8 mouse cellular contexts compared by ENCODE assay signal in the genomic region with DNA sequence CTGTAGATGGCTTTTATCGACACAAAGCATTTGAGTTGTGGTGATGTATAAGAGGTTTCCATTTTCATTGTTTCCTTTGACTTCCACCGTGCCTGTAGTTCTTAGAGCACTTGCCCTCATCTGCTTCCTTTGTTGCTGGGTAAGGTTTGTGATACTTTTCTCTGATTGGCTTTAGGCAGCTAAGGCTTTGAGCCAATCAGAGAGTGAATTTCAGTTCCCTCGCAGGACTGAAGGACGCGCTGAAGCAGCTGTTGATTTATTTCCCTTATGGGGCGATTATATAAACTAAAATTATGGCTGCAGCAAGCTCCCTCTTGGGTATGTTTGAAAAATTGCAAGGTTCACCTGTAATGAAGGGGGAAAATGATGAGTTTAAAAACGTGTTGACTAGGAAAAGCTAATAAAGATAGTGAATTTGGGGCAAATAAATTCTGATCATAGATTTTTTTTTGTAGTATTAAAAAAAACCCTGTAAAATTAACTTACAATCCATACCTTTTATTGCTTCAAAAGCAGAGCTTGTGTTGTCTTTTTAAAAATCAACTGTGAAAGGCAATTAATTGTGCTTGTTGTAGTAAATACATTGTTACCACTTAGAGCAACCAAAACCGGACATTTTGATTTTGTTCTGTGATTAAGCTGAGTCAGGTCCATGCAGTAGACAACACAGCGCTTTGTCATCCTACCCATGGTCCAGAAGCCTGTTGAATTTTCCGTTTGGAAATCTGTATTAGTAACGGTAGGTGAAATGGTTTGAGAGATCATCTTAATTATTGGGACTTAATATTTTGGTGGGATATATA. TPM values are rescaled to one million over a fixed set of nuclear protein-coding genes. Genes with fewer than 3 reads are reported as not detected.
A peak's percentile ranks its signal among the peaks of the same experiment; 100 is the strongest.
DNase-seq lines count a peak whose midpoint lies in the region; ATAC-seq lines count a peak whose summit lies in the region.

No protein-coding gene starts in this region.

- peak; percentile 65 for DNase-seq in adrenal gland, adult 2 months
- DNase-seq in adrenal gland, postnatal 25 days, result no peak
- DNase-seq in cerebellum, adult 9-11 months, result peak; percentile 69
- peak; percentile 42 to 64 for DNase-seq in frontal cortex, postnatal 36 days (ENCODE audit: low spot score in 2 of 2)
- DNase-seq in kidney, adult 8-10 months, result peak; percentile 23 to 62
- DNase-seq in lung, postnatal 14 days, result peak; percentile 26
- DNase-seq in skeletal muscle tissue, adult 2 months (ENCODE audit: low read depth, low spot score), result peak; percentile 80

- ATAC-seq in CD4-positive, CD25-positive, alpha-beta regulatory T cell, adult 4 months, result peak; percentile 80

RNA-seq across cellular contexts. Expression of a gene that starts 48.0 kb away (rescaled TPM):
- 10 to 100 TPM; 60.9 to 62.4 TPM for total RNA-seq in adrenal gland, adult 2 months (2021)
- polyA plus RNA-seq in adrenal gland, adult 2 months (2012; rRNA removed), result 16.4 and 21.6 TPM in 2 replicates
- total RNA-seq in adrenal gland, postnatal 25 days (2021), result 84.0 and 117 TPM in 2 replicates
- 100 to 1,000 TPM in 1 of 2 experiments, 10 to 100 TPM in 1; 96.5 to 115 TPM for polyA plus RNA-seq in CD4-positive, CD25-positive, alpha-beta regulatory T cell, adult 4 months (2017; shearing (Covaris generic))
